Mouse (Mus musculus) cerebellum, postnatal 4 days (tissue): ENCODE data around the gene Dlgap1.

Experiments used
- DNase-seq, 2 experiments: peaks; one replicate each; pipeline ENCODE4 v3.0.0; 2022; ENCODE audit warnings: low spot score in 2 of 2, mixed read lengths in 1 of 2

The Dlgap1 gene

DNA sequence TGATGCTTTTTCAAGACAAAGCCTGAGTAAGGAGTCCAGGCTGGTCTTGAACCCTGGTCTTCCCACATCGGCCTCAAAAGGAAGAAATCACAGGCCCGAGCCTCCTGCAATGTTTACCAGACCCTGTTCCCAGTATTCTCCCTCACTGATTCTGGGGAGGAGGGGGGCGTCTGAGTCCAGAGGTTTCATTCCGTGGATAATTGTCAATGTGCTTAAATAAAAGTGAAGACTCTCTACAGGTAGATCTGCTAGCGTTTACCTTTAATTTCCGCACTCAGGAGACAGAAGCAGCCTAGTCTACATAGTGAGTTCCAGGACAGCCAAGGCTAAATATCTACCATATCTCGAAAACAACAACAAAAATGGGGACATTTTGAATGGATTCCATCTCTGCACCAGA is 785.8 kb downstream of the Dlgap1 start:
- no peak for DNase-seq

DNA sequence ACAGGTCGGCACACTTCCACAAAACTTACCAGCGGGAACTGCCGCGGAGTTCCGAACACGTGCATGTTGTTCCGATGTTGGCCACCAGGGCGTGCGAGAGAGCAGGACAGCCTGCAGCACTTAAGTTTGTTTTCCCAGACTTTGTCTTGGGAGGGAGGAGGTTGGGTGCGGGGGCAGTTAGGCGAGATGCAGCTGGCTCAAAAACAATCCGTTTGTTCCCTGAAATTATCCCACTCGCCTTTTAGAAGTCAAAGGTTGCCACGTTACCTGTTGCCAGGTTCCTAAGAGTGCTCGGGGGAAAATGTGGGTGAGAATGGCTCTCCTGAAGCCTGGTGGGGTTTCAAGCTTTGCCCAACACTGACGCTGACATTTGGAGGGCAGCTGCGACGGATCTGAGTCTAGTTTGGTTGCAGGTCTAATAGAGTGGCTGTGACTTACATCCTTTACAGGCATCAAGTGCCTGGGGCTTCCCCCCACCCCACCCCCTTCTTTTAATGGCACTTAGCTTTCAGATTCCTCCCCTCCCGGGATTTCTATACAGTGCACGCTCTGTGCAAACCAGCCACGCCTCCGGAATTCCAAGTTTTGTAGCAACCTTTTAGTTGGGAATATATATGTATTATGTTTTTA is 786.3 kb downstream of the Dlgap1 start:
- peak; percentile 83 to 88 for DNase-seq

DNA sequence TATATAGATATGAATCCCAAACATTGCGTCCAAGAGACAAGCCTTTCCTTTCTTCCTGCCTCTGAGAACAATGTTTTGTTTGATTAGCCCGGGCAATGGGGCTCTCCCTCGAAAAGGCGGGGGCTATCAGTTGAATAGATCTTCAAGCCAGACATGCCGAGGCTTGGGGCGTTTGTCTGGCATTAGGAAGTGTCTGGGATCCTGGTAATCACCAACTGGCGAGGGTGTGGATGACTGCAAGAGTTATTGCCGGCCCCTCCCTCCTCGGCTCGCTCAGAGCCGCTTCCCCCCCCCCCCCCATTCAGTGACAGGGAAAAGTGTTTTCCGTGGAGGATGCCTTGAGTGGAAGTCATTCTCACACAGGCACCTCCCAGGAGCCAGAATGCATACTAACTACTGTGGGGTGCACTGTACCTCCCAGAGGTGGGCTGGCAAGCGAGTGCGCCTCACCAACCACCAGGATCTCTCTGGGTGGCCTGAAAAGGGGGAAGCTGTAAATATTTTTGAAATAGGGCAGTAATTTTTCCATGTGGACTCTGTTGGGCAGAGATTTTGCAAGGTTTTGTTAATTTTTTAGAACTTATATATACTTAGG is 786.9 kb downstream of the Dlgap1 start:
- no peak for DNase-seq

DNA sequence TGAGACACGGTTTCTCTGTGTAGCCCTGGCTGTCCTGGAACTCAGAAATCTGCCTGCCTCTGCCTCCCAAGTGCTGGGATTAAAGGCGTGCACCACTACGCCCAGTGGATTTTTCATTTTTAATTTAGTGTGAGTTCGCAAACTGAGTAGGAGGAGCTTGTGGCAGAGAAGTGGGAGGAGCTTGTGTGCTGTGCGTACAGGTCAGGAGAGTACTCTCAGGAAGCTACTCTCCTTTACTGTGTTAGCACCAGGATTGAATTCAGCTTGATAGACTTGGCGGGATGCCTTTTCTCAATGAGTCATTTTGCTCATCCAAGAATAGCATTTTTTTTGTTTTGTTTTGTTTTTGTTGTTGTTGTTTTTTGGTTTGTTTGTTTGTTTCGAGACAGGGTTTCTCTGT is 793.1 kb downstream of the Dlgap1 start:
- no peak for DNase-seq

GRCm38 (mm10) chr17:70762634-70763033 is 793.8 kb downstream of the Dlgap1 start:
- DNase-seq, result no peak

- DNase-seq, result no peak
Measured at GRCm38 (mm10) chr17:70765337-70765736, 796.5 kb downstream of the Dlgap1 start.

DNA sequence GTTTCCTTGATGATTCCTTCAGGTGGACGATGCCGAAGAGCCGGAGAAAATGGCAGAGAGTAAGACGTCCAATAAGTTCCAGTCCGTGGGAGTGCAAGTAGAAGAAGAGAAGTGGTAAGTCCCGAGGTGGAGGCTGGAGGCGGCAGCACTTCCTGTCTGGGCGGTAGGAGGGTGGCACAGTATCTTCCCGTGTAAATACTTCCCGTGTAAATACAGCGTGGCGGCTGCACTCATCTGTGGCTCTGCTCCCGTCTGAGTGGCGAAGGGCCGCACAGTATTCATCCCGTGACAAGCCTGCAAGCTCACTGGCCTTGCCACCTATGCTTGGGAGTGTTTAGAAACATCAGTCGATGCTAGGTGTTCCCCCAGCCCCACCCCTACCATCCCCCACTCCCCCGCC is 797.1 kb downstream of the Dlgap1 start:
- no peak for DNase-seq

GRCm38 (mm10) chr17:70772120-70772899 is 803.4 kb downstream of the Dlgap1 start:
- DNase-seq, result no peak

- DNase-seq, result no peak
Measured at GRCm38 (mm10) chr17:70779770-70780169, 810.9 kb downstream of the Dlgap1 start.

DNA sequence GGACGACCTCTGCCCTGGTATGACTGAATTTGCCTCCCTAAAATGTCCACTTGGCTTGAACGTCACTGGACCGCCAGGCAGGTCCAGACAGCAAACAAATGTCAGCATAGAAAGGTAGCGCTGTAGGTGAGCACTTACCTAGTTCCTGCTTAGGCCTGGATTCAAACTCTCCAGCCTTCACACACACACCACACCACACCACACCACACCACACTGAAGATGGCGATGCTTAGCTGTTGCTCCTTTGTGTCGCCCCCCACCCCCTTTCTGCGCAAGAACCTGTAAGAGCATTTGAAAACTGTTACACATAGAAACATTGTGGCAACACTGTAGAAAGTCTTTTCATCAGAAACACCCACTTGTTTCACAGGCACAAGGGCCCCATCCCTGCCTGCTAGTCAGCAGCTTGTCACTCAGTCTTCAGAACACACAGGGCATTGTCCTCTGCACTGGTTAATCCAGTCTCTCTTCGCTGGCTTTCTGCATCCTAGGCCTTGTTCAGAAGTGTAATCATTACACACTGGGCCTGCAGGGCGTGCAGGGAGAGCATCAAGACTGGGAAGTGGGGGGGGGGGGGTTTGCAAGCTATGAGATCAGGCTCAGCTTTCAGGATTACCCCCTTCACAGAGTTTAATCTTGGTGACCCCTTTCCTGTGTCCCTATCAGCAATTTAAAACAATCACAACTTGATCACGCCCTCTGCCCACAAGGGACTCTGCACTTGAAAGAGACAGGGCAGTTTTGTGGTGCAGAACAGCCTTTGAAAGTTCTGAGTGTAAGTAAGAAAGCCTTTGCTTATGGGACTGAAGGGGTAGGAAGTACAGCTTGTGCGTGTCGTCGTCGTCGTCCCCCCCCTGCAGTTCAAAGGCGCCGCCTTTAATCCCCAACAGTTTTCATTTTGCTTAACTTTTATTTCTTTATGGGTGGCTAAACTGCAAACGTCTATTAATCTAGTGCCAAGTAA is 812.1 kb downstream of the Dlgap1 start:
- DNase-seq, result no peak

DNA sequence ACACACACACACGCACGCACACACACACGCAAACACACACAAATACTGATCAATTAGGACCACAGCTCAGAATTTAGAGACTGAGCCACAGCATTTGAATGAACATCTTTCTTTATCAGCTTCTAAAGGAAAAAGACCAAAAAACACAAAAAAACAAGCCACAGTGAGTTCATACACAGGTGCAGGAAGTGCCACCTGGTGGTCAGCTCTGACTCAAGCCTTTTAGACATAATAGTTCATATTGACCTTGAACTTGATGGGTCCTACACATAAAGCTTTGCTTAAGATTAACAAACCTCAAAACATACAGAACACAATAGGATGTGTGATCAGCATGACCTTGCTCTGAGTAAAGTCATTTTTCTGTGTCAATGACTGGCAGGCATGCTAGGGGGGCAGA is 814.4 kb downstream of the Dlgap1 start:
- no peak for DNase-seq

DNA sequence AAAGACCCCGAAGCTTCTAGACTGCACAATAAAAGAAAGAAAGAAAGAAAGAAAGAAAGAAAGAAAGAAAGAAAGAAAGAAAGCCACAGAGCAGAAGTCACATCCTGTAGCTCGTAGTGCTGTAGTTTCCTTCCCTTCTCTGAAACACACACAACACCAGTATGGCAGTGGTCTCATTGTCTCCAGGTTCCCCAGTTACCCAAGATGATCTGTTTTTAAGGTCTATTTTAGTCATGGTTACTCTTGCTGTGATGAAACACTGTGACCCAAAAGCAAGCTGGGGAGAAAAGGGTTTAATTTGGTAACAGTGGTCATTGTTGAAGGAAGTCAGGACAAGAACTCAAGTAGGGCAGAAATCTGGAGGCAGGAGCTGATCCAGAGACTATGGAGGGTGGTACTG is 818.5 kb downstream of the Dlgap1 start:
- DNase-seq, result no peak

DNA sequence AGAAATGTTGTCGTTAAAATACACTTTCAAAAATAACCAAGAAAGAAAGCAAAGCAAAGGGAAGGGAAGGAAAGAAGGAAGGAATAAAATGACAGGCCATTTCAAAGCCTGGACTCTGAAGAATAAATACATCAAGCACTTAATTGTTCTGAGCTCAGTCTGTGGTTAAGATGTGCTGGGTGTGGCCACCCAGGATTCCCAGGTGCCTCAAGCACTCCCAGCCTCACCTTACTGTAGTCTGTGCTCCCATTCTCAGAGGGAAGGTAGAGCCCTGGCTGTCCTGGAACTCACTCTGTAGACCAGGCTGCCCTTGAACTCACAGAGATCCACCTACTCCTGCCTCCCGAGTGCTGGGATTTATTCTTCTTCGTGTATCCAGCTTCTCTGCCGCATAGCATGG is 821.9 kb downstream of the Dlgap1 start:
- DNase-seq, result no peak

DNA sequence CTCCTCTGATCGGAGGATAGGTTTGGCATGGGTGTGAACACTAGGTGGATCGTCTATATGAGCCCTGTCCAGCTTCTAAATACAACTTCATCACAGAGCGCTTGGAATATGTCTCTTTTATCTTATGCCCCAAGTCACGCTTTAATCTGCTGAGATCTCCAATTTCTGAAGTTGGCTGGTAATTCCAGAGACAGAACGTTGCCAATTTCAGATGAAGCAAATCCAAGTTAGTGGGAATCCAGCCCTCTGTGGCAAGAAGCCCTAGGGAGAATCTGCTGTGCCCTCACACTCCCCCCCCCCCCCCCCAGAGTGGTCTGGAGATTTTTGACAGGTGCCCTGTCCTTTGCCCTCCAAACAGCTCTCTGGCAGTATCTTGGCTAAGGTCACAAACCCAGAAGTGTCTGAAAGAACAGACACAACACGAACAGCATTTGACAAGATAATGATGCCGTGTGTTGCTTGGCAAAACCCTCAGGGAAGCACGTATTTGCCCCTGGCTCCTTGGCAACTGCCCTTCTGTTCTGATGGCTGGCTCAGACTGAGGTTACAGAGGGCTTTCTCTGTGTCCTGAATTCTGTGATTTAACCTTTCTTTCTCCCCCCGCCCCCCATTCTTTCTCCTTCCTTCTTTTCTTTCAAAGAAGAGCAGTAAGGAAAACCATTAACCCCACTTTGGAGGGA is 822.9 kb downstream of the Dlgap1 start:
- peak in 1 of 2 experiments; percentile 13 for DNase-seq

DNA sequence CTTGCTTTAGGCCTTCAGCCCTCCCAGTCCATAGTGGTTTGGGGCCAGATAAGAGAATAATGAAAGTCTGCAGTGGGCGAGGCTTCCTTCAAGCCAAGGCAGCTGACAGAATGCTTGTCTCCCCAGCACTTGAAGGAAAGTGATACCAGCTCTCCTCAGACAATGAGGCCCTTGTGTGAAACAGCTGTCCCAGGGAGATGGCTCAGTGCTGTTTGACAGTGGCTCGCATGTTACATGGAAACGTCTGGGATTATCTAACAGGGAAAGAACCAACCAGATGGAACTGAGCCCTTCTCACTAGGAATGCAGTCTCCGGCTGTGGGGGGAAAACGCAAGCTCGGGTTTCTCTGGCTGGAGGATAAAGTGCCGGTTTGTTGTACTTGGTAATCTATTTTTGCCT is 825.4 kb downstream of the Dlgap1 start:
- DNase-seq, result peak in 1 of 2 experiments; percentile 9

DNA sequence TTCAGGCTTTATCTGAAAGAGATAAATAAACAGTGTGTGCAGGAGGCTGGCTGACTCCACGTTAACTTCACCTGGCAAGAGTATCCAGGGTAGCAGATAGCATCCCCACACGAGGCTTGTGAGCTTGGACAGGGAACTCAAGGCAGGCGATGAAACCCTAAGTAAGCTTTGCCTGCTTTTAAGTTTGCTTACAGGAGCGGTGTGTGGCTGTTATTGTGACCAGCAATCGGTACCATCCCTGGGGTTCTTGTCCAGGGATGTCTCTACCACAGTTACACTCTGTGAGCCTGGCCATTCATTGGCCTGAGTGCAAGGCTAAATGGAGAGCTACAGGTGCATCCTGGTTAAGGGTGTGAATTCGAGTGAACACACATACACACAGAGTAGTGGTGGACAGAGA is 825.8 kb downstream of the Dlgap1 start:
- DNase-seq, result no peak

GRCm38 (mm10) chr17:70795196-70795595 is 826.3 kb downstream of the Dlgap1 start:
- DNase-seq, result no peak

DNA sequence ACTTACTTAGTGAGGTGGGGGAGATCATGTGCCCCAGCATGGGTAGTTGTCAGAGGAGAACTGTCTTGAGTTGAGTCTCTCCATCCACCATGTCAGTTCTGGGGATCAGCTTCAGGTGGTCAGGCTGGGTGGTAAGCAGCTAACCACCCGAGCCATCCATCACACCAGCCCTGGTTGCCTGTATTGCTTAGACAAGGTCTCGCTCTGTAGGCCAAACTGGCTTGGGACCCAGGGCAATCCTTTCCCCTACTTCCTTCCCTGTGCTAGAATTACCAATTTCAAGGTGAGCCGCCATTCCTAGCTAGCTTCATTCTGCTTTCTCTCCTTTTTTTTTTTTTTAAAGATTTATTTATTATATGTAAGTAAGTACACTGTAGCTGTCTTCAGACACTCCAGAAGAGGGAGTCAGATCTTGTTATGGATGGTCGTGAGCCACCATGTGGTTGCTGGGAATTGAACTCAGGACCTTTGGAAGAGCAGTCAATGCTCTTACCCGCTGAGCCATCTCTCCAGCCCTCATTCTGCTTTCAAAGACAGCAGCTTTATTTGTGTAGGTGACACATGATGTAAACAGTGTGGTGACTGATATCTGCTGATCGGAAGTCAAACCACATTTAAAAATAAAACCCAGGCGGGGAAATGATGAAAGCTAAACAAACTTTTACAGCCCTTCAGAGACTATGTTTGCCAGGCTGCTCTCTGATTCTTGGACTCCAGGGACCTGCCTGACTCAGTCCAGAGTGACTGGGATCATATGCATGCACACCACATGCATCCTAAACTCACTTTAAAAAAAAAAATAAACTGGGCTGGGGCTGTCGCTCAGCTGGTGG is 828.3 kb downstream of the Dlgap1 start:
- no peak for DNase-seq

DNA sequence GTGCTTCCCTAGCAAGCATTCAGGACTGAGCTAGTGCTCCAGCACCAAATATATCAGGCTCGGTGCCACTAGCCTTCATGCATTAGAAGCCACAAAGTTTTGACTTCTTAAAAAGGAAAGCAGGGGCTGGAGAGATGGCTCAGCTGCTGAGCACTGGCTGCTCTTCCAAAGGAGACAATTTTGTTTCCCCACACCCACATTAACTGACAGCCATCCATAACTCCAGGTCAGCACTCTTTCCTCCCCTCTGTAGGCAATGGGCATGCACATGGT is 828.8 kb downstream of the Dlgap1 start:
- no peak for DNase-seq

DNA sequence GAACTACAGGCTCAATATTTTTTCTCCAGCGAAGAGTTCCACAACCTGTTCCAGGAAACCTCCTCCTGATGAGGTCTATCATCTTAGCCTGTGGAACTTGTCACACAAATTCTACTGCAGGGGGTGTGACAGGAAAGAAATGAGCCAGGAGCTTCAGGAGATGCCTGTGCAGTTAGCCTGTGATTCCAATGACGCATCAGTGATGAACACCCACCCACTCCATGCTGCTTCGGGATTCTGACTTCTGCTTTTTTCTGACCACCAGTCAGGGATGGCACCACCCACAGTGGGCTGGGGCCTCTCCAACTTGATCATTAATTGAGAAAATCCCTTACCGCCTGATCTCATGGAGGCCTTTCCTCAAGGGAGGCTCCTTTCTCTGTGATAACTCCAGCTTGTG is 830.4 kb downstream of the Dlgap1 start:
- DNase-seq, result no peak

- no peak for DNase-seq
Measured at GRCm38 (mm10) chr17:70802022-70802421, 833.1 kb downstream of the Dlgap1 start.
